Mouse (Mus musculus): ENCODE measurements around the gene Napa.
A peak's percentile ranks its signal among the peaks of the same experiment; 100 is the strongest.

Gene Napa

DNA sequence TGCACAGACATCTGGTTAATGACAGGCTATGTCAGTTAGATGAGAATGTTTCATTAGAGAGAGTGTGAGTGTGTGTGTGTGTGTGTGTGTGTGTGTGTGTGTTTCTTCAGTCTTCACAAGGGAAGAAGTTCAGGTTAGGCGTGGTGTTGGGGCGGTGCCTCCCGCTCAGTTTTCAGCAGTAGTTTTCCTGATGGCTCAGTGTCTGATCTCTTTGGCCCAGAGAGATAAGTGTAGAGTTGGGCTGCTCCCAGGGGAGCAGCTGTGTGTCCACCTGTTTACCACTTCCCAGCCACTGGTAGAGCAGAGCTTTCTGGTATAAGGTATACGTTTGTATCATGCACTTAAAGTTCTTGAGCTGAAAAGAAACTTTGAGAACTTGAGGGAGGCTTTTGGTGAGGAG, 1.6 kb downstream of the Napa start:
- no peak for DNase-seq

DNA sequence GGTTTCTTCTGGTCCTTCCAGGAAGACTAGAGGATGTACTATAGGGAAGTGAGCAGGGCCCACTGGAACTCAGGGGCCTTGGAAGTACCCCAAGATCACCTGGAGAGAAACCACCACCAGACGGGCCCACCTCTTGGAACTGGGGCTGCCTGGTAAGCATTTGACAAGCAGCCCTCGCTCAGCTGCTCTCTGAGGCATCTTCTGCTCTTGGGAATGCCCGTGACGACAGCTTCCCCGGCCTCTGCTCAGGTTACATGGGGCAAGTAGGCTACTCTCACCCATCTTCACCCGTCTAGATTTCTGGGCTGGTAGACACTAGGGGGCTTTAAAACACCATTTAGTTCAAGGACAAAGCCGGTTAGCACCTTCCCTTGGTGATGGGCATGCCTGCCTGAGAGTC, 2.8 kb downstream of the Napa start:
- DNase-seq, result no peak

DNA sequence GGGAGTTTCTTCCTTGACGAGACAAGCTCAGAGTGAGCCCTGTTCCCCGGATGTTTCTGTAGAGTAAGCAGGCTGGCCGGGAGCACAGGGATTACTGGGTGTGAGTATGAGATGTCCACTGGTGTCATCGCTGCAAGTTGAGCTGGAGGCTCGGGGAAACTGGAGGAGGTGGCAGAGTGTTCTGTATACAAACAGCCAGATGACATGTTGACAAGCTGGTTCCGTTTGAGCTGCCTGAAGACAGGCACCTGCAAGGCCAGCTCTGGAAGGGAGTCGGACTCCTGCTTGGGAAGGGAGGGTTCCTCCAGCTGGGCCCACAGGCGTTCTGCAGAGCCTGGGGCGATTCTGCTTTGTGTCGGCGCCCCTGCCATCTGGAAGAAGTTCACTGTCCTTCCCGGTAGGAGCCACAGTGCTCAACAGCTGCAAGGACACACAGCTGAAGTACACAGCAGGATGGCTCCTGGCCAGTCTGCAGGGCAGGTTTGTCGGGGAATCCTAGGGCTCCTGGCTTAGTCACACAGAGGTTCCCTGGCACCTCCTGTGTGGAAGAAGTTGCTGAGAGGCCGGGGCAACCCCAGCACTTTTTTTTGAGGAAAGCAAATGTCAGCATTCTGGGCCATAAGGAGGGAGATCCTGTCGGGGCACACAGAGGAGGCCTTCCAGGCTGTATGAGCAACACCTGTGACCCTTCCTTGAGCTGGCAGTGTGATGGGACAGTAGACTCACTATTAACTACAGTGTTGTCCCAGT, 3.6 kb downstream of the Napa start:
- DNase-seq, result no peak

DNA sequence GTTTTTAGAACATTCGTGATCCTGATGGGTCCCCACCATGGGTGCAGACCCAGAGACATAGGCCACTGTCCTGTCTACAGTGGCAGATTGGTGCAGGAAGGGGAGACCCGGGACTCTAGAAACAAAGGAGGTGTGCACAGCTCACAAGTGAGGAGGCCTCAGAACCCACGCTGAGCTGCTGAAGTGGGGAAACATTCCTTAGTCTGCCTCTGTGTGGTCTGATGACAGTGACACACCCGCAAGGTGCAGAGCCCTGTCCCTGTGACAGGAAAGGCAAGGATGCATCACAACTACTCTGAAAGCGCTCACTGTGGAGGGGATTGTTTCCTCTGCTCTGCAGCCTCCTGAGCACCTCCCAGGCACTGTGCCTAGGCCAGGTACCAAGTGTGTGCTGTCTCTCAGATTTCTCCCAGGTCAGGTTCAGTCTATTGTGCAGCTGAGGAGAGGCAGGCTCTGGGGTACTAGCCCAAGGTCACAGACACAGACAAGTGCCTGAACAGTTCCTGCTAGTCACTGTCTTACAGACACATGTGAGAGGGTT, 4.5 kb downstream of the Napa start:
- DNase-seq, result no peak

DNA sequence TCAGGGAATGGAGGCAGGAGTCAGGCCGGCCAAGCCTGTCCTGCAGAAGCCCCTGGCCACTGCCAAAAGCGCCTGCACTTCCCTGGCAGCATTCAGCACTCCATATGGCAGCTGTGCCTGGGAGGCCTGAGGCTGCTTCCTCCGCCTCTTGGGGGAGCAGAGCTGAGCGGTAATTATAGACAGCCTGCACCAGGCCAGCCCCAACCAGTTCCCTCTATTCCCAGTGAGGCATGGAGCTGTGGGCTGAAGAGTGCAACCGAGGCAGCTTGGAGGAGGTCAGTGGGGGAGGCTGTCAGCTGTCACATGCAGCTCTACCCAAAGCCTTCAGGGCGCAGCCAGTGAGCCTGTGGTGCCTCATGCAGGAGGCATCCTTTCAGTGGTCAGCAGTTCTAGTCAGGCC, 5.5 kb downstream of the Napa start:
- DNase-seq, result peak; percentile 95

DNA sequence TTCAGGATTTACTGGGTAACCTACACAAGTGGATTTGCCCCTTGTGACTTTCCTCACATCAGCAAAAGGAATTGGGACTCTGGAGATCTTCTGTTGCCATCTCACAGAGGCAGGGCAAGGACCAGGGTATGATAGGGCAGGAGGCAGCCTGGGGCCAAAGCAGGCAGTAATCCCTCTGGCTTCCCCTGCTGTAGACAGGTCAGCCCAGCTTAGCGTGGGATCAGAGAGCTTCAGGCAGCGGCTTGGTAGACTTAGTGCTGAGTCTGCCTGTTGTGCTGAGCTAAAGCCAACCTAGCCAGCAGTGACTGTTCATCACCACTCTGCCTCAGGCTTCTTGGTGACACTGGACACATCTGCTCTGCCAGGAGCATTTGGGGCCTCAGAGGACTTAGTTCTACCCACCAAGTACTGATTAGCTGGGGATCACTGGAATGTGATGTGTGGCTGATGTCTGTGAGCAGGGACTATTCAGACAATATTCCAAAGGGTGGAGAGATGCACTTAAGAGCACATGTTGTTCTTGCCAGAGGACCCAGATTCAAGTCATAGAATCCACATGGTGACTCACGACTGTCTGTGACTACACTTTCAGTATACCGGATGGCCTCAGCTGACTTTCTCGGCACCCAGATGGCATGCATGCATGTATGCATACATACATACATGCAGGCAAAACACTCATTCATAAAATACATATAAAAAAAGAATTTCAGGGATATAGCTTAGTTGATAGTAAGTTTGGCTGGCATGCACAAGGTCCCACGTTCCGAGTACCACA, 6.5 kb downstream of the Napa start:
- DNase-seq, result no peak

DNA sequence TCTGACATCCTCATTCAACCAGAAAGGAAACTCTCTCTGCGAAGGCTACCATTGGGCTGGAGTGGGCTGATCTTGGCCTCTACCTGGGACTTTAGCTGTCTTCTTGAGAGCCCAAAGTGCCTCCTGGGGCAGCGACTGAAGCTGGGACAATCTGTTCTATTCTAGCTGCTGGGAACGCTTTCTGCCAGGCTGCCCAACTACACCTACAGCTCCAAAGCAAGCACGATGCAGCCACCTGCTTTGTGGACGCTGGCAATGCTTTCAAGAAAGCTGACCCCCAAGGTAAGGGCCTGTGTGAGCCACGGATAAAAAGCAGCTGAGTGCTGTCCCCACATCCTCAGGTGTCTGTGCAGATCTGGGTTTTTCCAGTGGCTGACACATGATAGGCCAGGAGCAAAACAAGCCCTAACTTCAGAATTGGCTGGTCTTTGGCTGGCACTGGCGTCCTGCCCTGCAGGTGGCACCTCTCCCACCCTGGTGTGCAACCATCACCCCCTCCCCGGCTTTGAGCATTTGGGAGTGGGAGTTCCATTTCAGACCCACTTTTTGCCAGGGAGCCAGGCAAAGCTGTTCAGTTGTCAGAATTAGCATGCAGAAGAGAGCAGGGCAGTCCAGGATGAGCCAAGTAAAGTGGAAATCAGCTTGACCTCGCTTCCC, 10.8 kb downstream of the Napa start:
- DNase-seq, result no peak

DNA sequence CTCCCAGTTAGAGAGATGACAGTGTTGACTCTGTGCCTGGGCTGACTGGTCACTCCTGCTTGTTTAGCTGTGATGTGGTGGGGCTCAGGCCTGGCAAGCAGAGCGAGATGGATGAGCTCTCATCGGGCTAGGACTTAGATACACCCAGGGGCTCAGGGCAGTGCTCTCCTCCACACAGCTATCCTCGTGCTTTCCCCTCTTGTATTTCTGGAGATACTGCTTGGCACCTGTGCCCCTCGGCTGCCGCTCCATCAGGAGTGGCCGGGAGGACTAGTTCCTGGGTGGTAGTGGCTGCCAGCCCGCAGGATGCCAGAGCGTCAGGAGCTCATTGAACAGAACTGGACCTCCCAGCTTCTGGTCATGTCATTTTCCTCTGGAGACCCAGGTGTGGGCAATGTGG, 11.9 kb downstream of the Napa start:
- DNase-seq, result no peak

DNA sequence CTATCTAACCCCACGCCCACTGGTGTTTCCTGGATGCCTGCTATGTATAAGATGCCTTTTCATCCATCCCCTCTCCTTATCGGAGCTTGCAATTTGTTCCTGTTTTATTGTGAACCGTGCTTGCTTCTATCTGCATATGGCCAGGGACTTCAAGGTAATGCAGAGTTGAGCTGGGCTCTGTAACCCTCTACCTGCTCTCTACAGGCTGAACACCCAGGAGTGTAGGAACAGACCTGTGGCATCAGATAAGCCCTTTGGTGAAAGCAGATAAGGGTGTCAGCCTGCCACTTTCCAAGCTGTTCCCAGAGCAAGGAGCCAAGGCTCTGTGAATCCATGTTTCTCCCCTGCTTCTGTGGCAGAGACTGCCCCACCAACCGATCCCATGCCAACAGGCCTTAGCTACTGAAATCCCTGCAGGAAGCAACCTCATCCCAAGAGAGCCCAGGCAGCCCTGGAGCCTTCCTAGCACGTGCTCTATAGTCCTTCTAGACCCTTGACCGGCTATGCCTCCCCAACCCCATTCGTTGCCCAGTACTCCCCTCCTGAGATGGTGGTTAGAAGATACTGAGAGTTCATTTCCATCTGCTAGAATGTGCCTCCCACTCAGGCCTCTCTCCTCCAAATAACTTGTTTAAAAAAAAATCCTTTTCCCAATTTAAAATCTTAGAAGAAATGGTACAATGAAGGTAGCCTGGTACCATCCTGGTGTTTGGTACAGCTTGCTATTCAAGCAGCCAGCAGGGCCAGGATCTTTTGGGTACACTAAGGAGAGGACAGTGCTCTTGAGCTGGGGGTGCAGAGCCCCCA, 13.2 kb downstream of the Napa start:
- no peak for DNase-seq

DNA sequence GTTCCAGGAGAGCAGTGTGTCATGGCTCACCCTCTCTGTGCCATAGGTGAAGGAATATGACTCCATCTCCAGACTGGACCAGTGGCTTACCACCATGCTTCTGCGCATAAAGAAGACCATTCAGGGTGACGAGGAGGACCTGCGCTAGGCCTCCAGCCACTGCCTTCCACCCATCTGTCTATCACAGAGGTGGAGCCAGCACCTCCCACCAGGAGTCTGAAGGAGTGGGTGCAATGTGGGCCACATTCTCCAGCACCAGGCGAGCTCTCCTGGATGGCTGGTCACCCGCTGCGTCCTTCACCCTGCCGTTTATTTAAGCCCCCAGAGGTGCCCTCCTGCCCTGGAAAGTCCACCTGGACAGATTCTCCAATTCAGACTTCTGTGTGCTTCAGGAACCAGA, 18.2 kb downstream of the Napa start:
- DNase-seq, result no peak

DNA sequence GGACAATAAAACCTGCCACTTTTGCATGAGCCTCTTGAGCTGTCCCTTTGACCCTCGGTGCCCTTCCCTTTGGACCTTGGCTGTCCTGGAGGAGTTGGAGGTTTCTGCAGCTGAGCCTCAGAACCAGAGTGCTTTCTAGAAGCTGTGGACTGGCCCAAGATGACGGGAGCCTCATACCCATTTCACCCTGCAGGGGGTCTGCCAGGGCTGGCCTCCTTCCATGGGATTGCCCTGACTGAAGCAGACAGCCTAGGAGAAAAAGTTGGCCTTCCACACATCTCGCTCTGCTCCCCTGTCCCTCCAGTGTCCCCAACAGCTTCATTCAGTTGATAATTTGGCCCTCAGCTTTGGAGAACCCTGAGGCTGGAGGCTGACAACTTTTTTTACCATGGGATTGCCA, 18.8 kb downstream of the Napa start:
- DNase-seq, result no peak

DNA sequence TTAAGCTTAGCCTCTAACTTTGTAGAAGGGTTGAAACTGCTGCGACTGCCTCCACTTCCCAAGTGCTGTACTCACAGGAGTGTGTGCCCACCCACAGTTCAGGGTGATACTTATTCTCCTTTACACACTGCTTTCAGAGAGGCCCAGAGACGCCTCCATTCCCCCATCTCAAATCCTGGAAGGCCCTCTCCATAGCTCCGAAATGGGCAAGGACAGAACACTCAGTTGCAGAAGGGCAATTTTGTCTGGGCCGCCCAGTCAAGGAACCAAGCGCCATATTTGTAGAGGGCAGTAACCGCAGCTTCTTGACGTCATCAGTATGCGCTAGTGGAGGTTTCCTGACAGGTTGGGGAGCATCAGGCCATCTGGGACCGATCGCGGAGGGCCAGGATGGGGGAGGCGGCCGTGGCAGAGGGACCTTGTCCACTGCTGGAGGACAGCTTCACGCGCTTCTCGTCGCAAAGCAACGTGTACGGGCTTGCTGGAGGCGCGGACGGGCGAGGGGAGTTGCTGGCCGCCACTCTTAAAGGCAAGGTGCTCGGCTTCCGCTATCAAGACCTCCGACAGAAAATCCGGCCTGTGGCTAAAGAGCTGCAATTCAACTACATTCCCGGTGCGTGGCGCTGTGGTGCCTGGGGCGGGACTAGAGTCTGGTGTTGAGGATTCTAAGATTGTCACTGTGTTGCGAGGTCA, 21.5 kb downstream of the Napa start, which contains the start of gene Kptn:
Kptn (plus strand) TSS at position 327 of the 693 bp plus-strand sequence.
- DNase-seq, result peak; percentile 99

DNA sequence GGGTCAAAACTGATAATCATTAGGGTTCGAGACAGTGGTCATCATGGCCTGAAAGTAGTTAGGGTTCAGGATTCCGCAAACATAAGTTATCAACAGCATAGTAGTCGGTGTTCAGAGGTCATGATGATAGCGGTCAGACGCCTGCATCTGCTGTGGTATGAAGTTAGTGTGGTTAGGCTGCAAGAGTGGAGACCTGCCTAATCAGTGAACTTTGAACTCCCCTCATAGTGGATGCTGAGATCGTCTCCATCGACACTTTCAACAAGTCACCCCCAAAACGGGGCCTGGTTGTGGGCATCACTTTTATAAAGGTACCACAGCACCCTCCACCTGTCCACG, 22.0 kb downstream of the Napa start:
- no peak for DNase-seq

DNA sequence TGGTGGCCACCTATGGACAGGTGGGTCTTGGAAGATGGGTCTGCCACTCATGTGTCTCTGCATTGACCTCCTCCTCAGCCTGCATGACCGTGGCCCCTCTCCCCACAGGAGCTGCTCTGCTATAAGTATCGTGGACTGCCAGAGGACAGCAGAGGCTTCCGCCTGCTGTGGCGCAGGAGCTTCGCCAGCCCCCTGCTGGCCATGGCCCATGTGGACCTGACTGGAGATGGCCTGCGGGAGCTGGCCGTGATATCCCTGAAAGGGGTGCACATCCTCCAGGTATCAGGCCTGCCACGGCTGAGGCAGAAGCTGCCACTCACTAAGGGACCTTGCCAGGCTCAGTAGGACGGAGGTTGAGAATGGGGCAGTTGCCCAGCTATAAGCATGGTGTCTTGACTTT, 27.6 kb downstream of the Napa start:
- no peak for DNase-seq

DNA sequence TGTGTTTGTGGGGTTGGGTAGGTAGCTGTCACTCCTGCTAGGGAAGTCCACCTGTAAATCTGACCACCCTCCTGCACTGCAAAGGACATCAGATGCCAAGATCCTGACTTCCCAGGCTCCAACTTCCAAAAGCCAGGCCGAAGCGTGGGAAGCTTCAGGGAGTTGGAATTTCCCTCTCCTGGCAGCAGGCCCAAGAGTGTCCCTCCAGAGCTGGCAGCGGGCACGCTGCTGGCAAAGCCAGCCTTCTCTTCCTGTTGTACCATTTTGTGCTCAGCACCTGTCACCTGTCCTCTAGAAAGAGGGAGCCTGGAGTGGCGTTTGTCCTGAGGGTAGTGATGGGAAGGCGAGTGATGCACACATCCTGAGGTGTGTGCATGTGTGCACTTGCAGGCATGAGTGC, 30.1 kb downstream of the Napa start:
- DNase-seq, result no peak

DNA sequence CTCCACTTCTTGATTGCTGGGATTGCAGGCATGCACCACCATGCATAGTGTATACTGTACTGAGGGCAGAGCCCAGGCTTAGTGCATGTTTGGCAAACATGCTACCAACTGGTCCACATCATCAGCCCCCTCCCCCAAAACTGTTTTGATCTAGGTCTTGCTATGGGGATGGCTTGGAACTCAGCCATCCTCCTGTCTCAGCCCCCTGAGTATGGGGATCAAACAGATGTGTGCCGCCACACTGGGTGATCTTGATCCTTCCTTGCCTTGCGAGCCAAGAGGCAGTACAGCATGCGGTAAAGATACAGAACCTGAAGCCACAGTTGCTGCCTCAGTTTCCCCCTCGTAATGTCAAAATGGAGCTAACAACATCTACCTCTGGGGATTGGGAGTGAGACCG, 30.6 kb downstream of the Napa start:
- no peak for DNase-seq

DNA sequence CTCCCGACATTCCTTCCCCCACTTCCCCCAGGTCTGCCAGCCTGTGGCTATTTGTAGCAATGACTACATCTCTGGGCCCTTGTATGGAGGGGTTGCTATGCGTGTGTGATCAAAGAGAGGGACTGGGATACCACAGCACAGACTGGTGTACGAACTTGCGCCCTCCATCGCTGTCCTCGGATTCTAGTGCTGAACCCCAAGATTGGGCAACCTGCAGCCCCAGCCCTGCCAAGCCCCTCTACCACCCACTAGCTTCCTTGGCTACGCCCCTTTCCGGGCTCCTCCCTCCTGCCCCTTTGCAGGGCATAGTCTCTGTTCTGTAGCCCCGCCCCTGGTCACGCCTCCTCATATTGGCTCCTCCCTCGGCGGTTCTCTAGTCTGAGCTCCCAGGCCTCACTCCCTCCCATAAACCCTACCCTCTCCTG, 31.2 kb downstream of the Napa start, which contains the start of gene Slc8a2:
Slc8a2 (plus strand) TSS at position 406 of the 425 bp plus-strand sequence.
- DNase-seq, result peak; percentile 96

DNA sequence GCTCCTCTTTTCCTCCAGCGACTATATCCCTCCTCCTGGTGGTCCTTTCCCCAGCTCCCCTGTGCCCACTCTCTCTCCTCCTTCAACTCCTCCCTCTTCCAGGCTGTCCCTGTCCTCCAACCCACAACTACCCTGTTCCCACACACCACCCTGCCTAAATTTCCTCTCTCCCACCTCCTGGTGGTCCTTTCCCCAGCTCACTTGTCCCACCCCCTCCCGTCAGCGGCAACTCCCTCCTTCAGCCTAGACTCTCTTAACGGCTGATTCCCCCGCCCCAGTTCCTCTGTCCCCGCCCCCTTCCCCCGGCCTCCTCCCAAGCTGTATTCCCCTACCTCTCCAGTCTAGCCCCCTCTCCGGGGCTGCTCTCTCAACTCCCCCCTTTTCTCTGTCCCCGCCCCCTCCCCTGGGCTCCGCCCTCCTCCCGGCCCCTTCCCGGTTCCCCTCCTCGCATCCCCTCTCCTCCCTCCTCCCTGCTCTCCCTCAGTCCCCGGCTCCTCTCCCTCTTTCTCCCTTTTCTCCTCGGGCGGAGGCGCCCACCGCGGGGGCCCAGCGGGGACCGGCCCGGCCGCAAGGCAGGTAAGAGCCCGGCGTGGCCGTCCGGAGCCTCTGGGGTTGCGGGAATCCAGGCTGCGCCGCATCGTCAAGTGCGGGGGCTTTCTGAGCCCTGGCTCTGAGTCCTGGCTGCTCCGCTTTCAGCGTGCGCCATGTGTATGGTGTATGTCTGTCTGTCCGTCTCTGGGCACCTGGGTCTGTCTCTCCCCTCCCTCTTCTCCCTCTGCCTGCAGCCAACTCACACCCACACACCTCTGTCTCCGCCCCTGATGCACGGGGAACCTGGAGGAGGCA, 31.8 kb downstream of the Napa start:
- DNase-seq, result no peak

DNA sequence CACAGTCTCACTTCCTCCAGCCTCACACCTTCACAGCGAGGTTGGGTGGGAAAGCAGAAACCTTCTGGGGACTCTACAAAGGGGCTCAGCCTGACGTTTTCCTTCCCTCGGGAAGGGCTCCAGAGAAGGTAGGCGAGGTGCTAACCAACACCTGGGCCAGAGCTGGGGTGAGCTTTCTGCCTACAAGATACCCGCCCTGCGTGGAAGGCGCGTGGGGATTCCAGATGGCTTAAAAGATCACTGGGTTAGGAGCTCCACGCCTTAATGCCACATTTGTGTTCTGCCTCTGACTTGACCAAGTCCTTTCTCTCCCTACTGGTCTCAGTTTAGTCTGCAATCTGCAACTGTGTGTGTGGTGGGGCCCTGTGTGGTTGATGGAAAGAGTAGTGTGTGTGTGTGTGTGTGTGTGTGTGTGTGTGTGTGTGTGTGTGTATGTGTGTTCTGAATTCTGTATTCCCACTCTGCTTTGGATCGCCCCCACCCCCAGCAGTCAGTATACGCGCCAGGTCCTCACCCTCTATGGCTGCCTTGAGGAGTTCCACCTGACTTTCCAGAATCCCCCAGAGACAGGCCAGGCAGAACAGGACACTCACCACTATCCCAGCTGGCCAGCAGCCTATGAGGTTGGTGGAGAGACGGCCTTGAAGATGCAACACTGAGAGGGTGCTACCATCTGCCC, 32.8 kb downstream of the Napa start:
- no peak for DNase-seq

DNA sequence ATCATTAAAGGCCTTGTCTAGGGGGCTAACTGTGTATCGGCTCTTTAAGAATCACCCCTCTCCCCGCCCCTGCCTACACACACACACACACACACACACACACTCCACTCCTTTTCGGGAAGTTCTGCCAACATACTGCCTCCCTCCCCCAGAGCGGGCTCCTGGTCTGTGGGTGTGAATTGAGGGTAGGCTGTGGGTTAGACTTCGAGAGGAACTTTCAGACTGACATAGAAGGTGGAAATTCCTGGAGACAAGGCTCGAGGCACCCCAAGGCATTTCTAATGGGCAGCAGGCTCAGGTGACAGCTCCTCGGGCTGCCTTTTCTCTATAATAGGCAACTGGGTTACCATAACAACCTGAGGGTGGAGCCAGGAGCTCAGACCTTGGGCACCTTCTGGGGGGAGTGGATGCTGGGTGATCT, 33.9 kb downstream of the Napa start:
- DNase-seq, result no peak

DNA sequence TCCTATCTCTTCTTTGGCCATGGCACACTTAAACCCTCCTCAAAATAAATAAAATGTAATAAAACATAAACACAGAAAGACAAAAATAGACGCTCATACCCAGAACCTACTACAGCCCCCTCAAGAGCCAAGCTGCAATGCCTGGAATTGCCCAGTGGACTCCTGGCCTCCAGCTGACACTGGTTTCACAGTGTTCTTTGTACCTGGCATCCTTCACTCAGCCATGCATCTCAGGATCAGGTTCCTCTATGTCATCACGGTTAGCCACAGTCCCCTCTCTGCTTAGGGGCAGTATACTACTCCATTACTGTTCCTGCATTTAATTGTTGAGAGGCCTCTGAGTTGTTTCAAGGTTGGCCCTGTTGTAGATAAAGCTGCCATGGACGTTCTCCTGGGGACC, 34.7 kb downstream of the Napa start:
- no peak for DNase-seq

All from heart, adult 11 months (tissue).